Mouse (Mus musculus) CH12.LX (cell line): ENCODE data around the gene Tpcn1.

ENCODE experiments used
- CTCF ChIP-seq, 2 experiments: IDR thresholded peaks in 1 of 2; conservative IDR thresholded peaks in 1 of 2; 2 replicates each; pipeline ENCODE4 v1.5.1; 2011 to 2012; ENCODE audit warnings: low read depth in 2 of 2, low read length in 2 of 2, improper control_type of control experiment in 1 of 2, inconsistent platforms in 1 of 2, mild to moderate bottlenecking in 1 of 2, moderate library complexity in 1 of 2
- E2F4 ChIP-seq: IDR thresholded peaks from 2 replicates; pipeline ENCODE4 v1.6.1; 2011; ENCODE audit warnings: low read depth, low read length, improper control_type of control experiment; ENCODE audit not compliant: insufficient replicate concordance
- ETS1 ChIP-seq: conservative IDR thresholded peaks from 2 replicates; pipeline ENCODE4 v1.6.1; 2012; ENCODE audit warnings: low read depth, mild to moderate bottlenecking, inconsistent platforms, low read length, improper control_type of control experiment, moderate library complexity
- MAFK ChIP-seq: IDR thresholded peaks from 2 replicates; pipeline ENCODE4 v1.6.1; 2011; ENCODE audit warnings: low read length, improper control_type of control experiment; ENCODE audit not compliant: insufficient replicate concordance
- MAX ChIP-seq: IDR thresholded peaks from 2 replicates; pipeline ENCODE4 v1.6.1; 2011; ENCODE audit warnings: low read length, improper control_type of control experiment
- MXI1 ChIP-seq: IDR thresholded peaks from 2 replicates; pipeline ENCODE4 v1.6.1; 2011; ENCODE audit warnings: mild to moderate bottlenecking, low read depth, low read length, improper control_type of control experiment
- NELFE ChIP-seq: IDR thresholded peaks from 2 replicates; pipeline ENCODE4 v1.6.1; 2011; ENCODE audit warnings: low read depth, low read length, improper control_type of control experiment
- NRF1 ChIP-seq: IDR thresholded peaks from 2 replicates; pipeline ENCODE4 v1.6.1; 2014; ENCODE audit warnings: low read depth, mild to moderate bottlenecking, inconsistent platforms, low read length, improper control_type of control experiment, moderate library complexity
- SMC3 ChIP-seq: IDR thresholded peaks from 2 replicates; pipeline ENCODE4 v1.6.1; 2011; ENCODE audit warnings: low read depth, low read length, improper control_type of control experiment

DNA sequence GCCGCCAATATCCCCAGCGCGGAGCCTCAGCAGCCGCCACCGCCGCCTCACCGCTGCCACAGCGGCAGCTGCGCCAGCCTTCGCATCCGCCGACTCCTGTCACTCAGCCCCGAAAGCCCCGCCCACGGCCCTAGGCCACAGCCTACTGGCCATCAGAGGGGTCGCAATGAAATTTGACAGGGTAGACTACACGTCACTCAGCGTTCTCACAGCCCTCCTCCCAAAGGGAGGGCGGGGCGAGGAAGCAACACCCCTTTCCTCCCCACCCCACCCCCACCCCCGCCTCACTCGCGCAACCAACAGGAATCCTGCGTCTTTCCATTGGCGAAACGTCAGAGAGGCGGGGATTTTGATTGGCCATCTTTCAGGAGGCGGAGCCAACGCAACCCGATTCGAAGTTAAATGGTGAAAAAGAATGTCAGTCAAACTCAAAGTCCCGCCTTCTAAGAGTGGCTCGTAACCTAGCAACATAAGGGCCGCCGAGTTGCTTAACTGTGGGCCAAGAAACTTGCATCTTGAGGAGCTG lies at the start of gene Tpcn1, which contains the start of gene Iqcd:
- TF ChIP-seq ETS1 (no peak), NRF1 (peak; percentile 66), MAX (no peak), E2F4 (0 out of 2 replicates have a peak, but pooled peaks have one; percentile 33), SMC3 (no peak), MXI1 (0 out of 2 replicates have a peak, but pooled peaks have one; percentile 57), MAFK (no peak), CTCF (conservative IDR thresholded peaks at IDR 0.05 in 1 of 2, IDR thresholded peaks at IDR 0.05 in 1 of 2; ENCODE audit: low read depth in 2 of 2, low read length in 2 of 2) (no peak), NELFE (peak; percentile 64)
